15 mouse cellular contexts compared by ENCODE assay signal in genomic region chr5:135905320-135906225, GRCm38 (mm10). TPM values are rescaled to one million over a fixed set of nuclear protein-coding genes. Genes with fewer than 3 reads are reported as not detected.
A peak's percentile ranks its signal among the peaks of the same experiment; 100 is the strongest.
DNase-seq lines count a peak whose midpoint lies in the region; ATAC-seq and TF ChIP-seq lines count a peak whose summit lies in the region.
"Had no signal": no experiment of that assay in that cellular context is flagged by ENCODE, and none has a peak within 500 bp of the region (broad histone marks: within the 10 kb centered on the region; RNA-seq: fewer than 3 reads in every experiment).

No protein-coding gene starts in this region.

- peaks cover 36% of the 10 kb centered on the region for H3K4me1 ChIP-seq in embryonic facial prominence, embryonic 13.5 days
- H3K4me1 ChIP-seq in embryonic facial prominence, embryonic 10.5 days: peaks cover 18% of the 10 kb centered on the region
- H3K4me1 ChIP-seq in hindbrain, postnatal 0 days (ENCODE audit: insufficient read depth, low read length): no peaks in the 10 kb centered on the region
- H3K4me1 ChIP-seq in hindbrain, embryonic 14.5 days (replicated peaks; ENCODE audit: control insufficient read depth, insufficient read depth, low read length): peaks cover 9% of the 10 kb centered on the region; the same call in 1 of the 2 replicates
- H3K4me1 ChIP-seq in neural tube, embryonic 15.5 days: peaks cover 35% of the 10 kb centered on the region

- WGBS in embryonic facial prominence, embryonic 13.5 days: 61% methylated on average over 8 of the region's 8 CpGs
- WGBS in embryonic facial prominence, embryonic 10.5 days: 73% methylated on average over 8 of the region's 8 CpGs
- WGBS in hindbrain, postnatal 0 days: 57% methylated on average over 8 of the region's 8 CpGs
- WGBS in hindbrain, embryonic 14.5 days: 69% methylated on average over 8 of the region's 8 CpGs
- 64% methylated on average over 8 of the region's 8 CpGs for WGBS in neural tube, embryonic 15.5 days

- H3K27ac ChIP-seq in embryonic facial prominence, embryonic 13.5 days: 0 out of 2 replicates have a peak overlapping the region, but pooled peaks have one; percentile 8
- H3K27ac ChIP-seq in embryonic facial prominence, embryonic 10.5 days (replicated peaks): no peak overlapping the region
- H3K27ac ChIP-seq in hindbrain, postnatal 0 days: 0 out of 2 replicates have a peak overlapping the region, but pooled peaks have one; percentile 11
- no peak overlapping the region for H3K27ac ChIP-seq in hindbrain, embryonic 14.5 days
- peak overlapping the region; percentile 41 for H3K27ac ChIP-seq in neural tube, embryonic 15.5 days (replicated peaks)
- H3K27ac ChIP-seq: forebrain, embryonic 13.5 days; kidney, embryonic 15.5 days had no signal

- no peak overlapping the region for H3K9ac ChIP-seq in embryonic facial prominence, embryonic 13.5 days
- no peak overlapping the region for H3K9ac ChIP-seq in hindbrain, postnatal 0 days (replicated peaks; ENCODE audit: low read length)
- no peak overlapping the region for H3K9ac ChIP-seq in hindbrain, embryonic 14.5 days
- no peak overlapping the region for H3K9ac ChIP-seq in neural tube, embryonic 15.5 days (replicated peaks)
- H3K9ac ChIP-seq: forebrain, embryonic 13.5 days; kidney, embryonic 15.5 days had no signal

- no peak for TF ChIP-seq CTCF in hindbrain, postnatal 0 days (IDR thresholded peaks at IDR 0.05; ENCODE audit: low read depth)

- H3K4me3 ChIP-seq in embryonic facial prominence, embryonic 13.5 days: no peak overlapping the region
- no peak overlapping the region for H3K4me3 ChIP-seq in embryonic facial prominence, embryonic 10.5 days
- H3K4me3 ChIP-seq in hindbrain, postnatal 0 days (ENCODE audit: low read length): no peak overlapping the region
- no peak overlapping the region for H3K4me3 ChIP-seq in hindbrain, embryonic 14.5 days (replicated peaks; ENCODE audit: low read length)
- H3K4me3 ChIP-seq in neural tube, embryonic 15.5 days (replicated peaks): no peak overlapping the region
- H3K4me3 ChIP-seq: forebrain, embryonic 13.5 days; kidney, embryonic 15.5 days had no signal

- no peaks in the 10 kb centered on the region for H3K9me3 ChIP-seq in embryonic facial prominence, embryonic 13.5 days
- no peaks in the 10 kb centered on the region for H3K9me3 ChIP-seq in embryonic facial prominence, embryonic 10.5 days
- no peaks in the 10 kb centered on the region for H3K9me3 ChIP-seq in hindbrain, postnatal 0 days (ENCODE audit: low read length)
- H3K9me3 ChIP-seq in hindbrain, embryonic 14.5 days (ENCODE audit: control insufficient read depth, low read length): no peaks in the 10 kb centered on the region
- H3K9me3 ChIP-seq in neural tube, embryonic 15.5 days (replicated peaks): no peaks in the 10 kb centered on the region
- H3K9me3 ChIP-seq: forebrain, embryonic 13.5 days; kidney, embryonic 15.5 days had no signal

- H3K27me3 ChIP-seq in embryonic facial prominence, embryonic 13.5 days: no peaks in the 10 kb centered on the region
- H3K27me3 ChIP-seq in embryonic facial prominence, embryonic 10.5 days (replicated peaks; ENCODE audit: low read depth, poor library complexity, severe bottlenecking): no peaks in the 10 kb centered on the region
- H3K27me3 ChIP-seq in hindbrain, postnatal 0 days (ENCODE audit: insufficient read depth, low read length): no peaks in the 10 kb centered on the region
- no peaks in the 10 kb centered on the region for H3K27me3 ChIP-seq in hindbrain, embryonic 14.5 days (ENCODE audit: control insufficient read depth, insufficient read depth, low read length)
- no peaks in the 10 kb centered on the region for H3K27me3 ChIP-seq in neural tube, embryonic 15.5 days (replicated peaks)
- H3K27me3 ChIP-seq: forebrain, embryonic 13.5 days; kidney, embryonic 15.5 days had no signal

- DNase-seq in embryonic facial prominence, embryonic 10.5 days (ENCODE audit: low spot score): no peak
- DNase-seq in hindbrain, postnatal 0 days (ENCODE audit: low spot score): no peak
- no peak for DNase-seq in hindbrain, embryonic 14.5 days (ENCODE audit: low spot score)
- DNase-seq in neural tube, embryonic 10.5 days (ENCODE audit: extremely low spot score, low spot score): no peak
- no peak for DNase-seq in ovary, postnatal 10 days (ENCODE audit: low spot score)
- no peak for DNase-seq in left cerebral cortex, adult 9 months (ENCODE audit: low spot score in 2 of 2)
- DNase-seq: cerebellum, adult 18-20 months; embryo, embryonic 11 days; gastrocnemius, postnatal 10 days had no signal

- H3K4me2 ChIP-seq in embryonic facial prominence, embryonic 13.5 days: no peak overlapping the region
- H3K4me2 ChIP-seq in hindbrain, postnatal 0 days (ENCODE audit: low read depth, low read length): no peak overlapping the region
- H3K4me2 ChIP-seq in hindbrain, embryonic 14.5 days (replicated peaks): no peak overlapping the region
- H3K4me2 ChIP-seq in neural tube, embryonic 15.5 days: no peak overlapping the region
- H3K4me2 ChIP-seq: forebrain, embryonic 13.5 days; kidney, embryonic 15.5 days had no signal

- no peak for ATAC-seq in embryonic facial prominence, embryonic 13.5 days (ENCODE audit: insufficient number of reproducible peaks, insufficient read depth, low FRiP score, low TSS enrichment, low read depth)
- ATAC-seq in hindbrain, postnatal 0 days: no peak
- ATAC-seq in hindbrain, embryonic 14.5 days (ENCODE audit: low FRiP score): no peak
- no peak for ATAC-seq in neural tube, embryonic 15.5 days (ENCODE audit: low FRiP score)
- ATAC-seq: forebrain, embryonic 13.5 days; hindbrain, embryonic 16.5 days had no signal

- H3K36me3 ChIP-seq in embryonic facial prominence, embryonic 13.5 days: peaks cover 44% of the 10 kb centered on the region
- peaks cover 61% of the 10 kb centered on the region for H3K36me3 ChIP-seq in embryonic facial prominence, embryonic 10.5 days (replicated peaks)
- peaks cover 21% of the 10 kb centered on the region for H3K36me3 ChIP-seq in hindbrain, postnatal 0 days (ENCODE audit: insufficient read depth, low read length)
- H3K36me3 ChIP-seq in hindbrain, embryonic 14.5 days (replicated peaks; ENCODE audit: control insufficient read depth, insufficient read depth): peaks cover 53% of the 10 kb centered on the region
- peaks cover 36% of the 10 kb centered on the region for H3K36me3 ChIP-seq in neural tube, embryonic 15.5 days

RNA-seq across cellular contexts. Expression of gene Hspb1, which starts 17.9 kb away (rescaled TPM):
- 107 and 149 TPM in 2 replicates for polyA plus RNA-seq in embryonic facial prominence, embryonic 13.5 days (2015; fragmentation: Nextera tagmentation; extraction: Ambion mirVana)
- 24.0 and 24.4 TPM in 2 replicates for polyA plus RNA-seq in embryonic facial prominence, embryonic 10.5 days (2016; fragmentation: Nextera tagmentation; extraction: Ambion mirVana)
- total RNA-seq in hindbrain, postnatal 0 days (2014; rRNA removed): 29.4 and 29.6 TPM in 2 replicates
- polyA plus RNA-seq in hindbrain, postnatal 0 days (2015; fragmentation: Nextera tagmentation; extraction: Ambion mirVana): 28.0 and 30.0 TPM in 2 replicates
- polyA plus RNA-seq in hindbrain, embryonic 14.5 days (2014; fragmentation: Nextera tagmentation; extraction: Ambion mirVana): 10.3 and 10.6 TPM in 2 replicates
- 36.4 and 38.1 TPM in 2 replicates for polyA plus RNA-seq in neural tube, embryonic 15.5 days (2015; fragmentation: Nextera tagmentation; extraction: Ambion mirVana)
- total RNA-seq: megakaryocyte, adult 5-6 weeks had no signal

RNA-seq across cellular contexts. Expression of gene Ywhag, which starts 28.8 kb away (rescaled TPM):
- 164 and 178 TPM in 2 replicates for polyA plus RNA-seq in embryonic facial prominence, embryonic 13.5 days (2015; fragmentation: Nextera tagmentation; extraction: Ambion mirVana)
- 244 and 257 TPM in 2 replicates for polyA plus RNA-seq in embryonic facial prominence, embryonic 10.5 days (2016; fragmentation: Nextera tagmentation; extraction: Ambion mirVana)
- 334 and 336 TPM in 2 replicates for total RNA-seq in hindbrain, postnatal 0 days (2014; rRNA removed)
- 734 and 782 TPM in 2 replicates for polyA plus RNA-seq in hindbrain, postnatal 0 days (2015; fragmentation: Nextera tagmentation; extraction: Ambion mirVana)
- 429 and 481 TPM in 2 replicates for polyA plus RNA-seq in hindbrain, embryonic 14.5 days (2014; fragmentation: Nextera tagmentation; extraction: Ambion mirVana)
- polyA plus RNA-seq in neural tube, embryonic 15.5 days (2015; fragmentation: Nextera tagmentation; extraction: Ambion mirVana): 776 and 868 TPM in 2 replicates

Comparison
In these comparisons a context has a peak if more than half of its experiments do, and no peak if none do; other contexts are left out.
1. H3K27ac ChIP-seq: peak in embryonic facial prominence, embryonic 13.5 days (single experiment), hindbrain, postnatal 0 days (single experiment) and neural tube, embryonic 15.5 days (single experiment); none in embryonic facial prominence, embryonic 10.5 days (single experiment) and hindbrain, embryonic 14.5 days (single experiment).